Mouse (Mus musculus): ENCODE measurements at regions not wholly inside any gene's neighbourhood (a gene's known extent, or its start where the extent isn't known, plus 50 kb on each side); places are given as distances from the start of the nearest gene placed in this dataset.

GRCm38 (mm10) chr5:62939050-62939449, 125.4 kb downstream of the Dthd1 start:
- TF ChIP-seq CTCF (IDR thresholded peaks at IDR 0.05; ENCODE audit: low read depth) (peak; percentile 32; the same call in 1 of the 2 replicates), EP300 (IDR thresholded peaks at IDR 0.05; ENCODE audit: low read depth) (no peak)
